In the genomic region with DNA sequence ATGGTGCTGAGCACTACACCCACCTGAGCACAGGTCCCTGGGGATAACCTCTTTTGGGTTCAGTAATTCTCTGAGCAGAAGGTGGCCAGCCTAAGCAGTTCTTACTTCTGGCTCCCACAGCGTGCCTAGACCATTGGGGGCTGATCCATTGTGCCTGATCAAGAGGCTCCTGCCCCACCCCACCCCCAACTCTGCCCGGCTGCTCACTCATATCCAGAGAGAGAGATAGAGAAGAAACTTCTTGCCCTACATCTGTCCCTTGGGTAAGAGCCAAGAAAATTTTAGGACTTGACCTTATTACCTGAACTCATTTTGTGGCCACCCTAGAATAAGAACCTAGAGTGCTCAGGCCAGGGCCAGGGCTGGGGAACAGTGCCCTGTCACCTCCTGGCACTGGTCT, we compare ENCODE assay signal across 1 mouse cellular context.
A peak's percentile ranks its signal among the peaks of the same experiment; 100 is the strongest.
TF ChIP-seq lines count a peak whose summit lies in the region.

No protein-coding gene starts in this region.

TF ChIP-seq in CH12.LX, 34 proteins besides CTCF, POLR2A, EP300 and RAD21:
- TF ChIP-seq BHLHE40 (IDR thresholded peaks at IDR 0.05; ENCODE audit: low read depth, low read length) (peak; percentile 27; the same call in 1 of the 2 replicates), JUND (conservative IDR thresholded peaks at IDR 0.05; ENCODE audit: low read depth, low read length) (0 out of 2 replicates have a peak, but pooled peaks have one; percentile 11), NELFE (IDR thresholded peaks at IDR 0.05; ENCODE audit: low read depth, low read length) (no peak), UBTF (IDR thresholded peaks at IDR 0.05; ENCODE audit: low read depth, low read length) (no peak), CHD2 (IDR thresholded peaks at IDR 0.05; ENCODE audit: low read length) (peak; percentile 68), JUN (IDR thresholded peaks at IDR 0.05; ENCODE audit: insufficient read depth, low read depth, low read length) (peak; percentile 10; the same call in 1 of the 2 replicates), ZNF384 (IDR thresholded peaks at IDR 0.05; ENCODE audit: low read depth, low read length) (no peak), IRF4 (IDR thresholded peaks at IDR 0.05; ENCODE audit: low read depth, low read length) (peak; percentile 81)
TF ChIP-seq in CH12.LX: peak in this region for 5.
